Mouse (Mus musculus) activated CD4-positive, CD25-positive, alpha-beta regulatory T cell, adult 4 months (primary cell): Measurements from ENCODE around the gene 4930556J24Rik. TPM values are rescaled to one million over a fixed set of nuclear protein-coding genes. Genes with fewer than 3 reads are reported as not detected.
"Not testable (repeated sequence)": the region's sequence is repeated elsewhere in the genome, so short reads cannot be mapped to it uniquely, and the experiment has no call there.

ENCODE experiments used
- ATAC-seq: one replicate; pipeline ENCODE4 v1.8.0; 2017
- polyA plus RNA-seq, 2 experiments: library from polyadenylated mRNA; unstranded; fragments of 100-300 nt; shearing (Covaris generic); gene quantifications; one replicate each; pipeline ENCODE4 v1.2.1; 2017

4930556J24Rik gene
- polyA plus RNA-seq, 2 experiments from 2014 or later = not detected

- no peak for ATAC-seq
Measured at GRCm38 (mm10) chr11:3920476-3920875, 56.1 kb downstream of the 4930556J24Rik start.

GRCm38 (mm10) chr11:3918738-3919137 is 57.8 kb downstream of the 4930556J24Rik start:
- no peak for ATAC-seq

- peak; percentile 67 for ATAC-seq
Measured at GRCm38 (mm10) chr11:3914109-3914840, 62.3 kb downstream of the 4930556J24Rik start, which contains the start of gene Slc35e4. Gene Slc35e4, minus strand, starts transcription at chr11:3914664.

GRCm38 (mm10) chr11:3913316-3914108 is 63.1 kb downstream of the 4930556J24Rik start:
- peak; percentile 79 for ATAC-seq

- no peak for ATAC-seq
Measured at GRCm38 (mm10) chr11:3912875-3913271, 63.7 kb downstream of the 4930556J24Rik start.

- ATAC-seq = no peak
Measured at GRCm38 (mm10) chr11:3912100-3912874, 64.3 kb downstream of the 4930556J24Rik start.

- not testable (repeated sequence) for ATAC-seq
Measured at GRCm38 (mm10) chr11:3911440-3911839, 65.1 kb downstream of the 4930556J24Rik start.

- no peak for ATAC-seq
Measured at GRCm38 (mm10) chr11:3910513-3911310, 65.9 kb downstream of the 4930556J24Rik start.

- no peak for ATAC-seq
Measured at GRCm38 (mm10) chr11:3909236-3909635, 67.3 kb downstream of the 4930556J24Rik start.

GRCm38 (mm10) chr11:3905446-3905845 is 71.1 kb downstream of the 4930556J24Rik start:
- ATAC-seq = no peak

- no peak for ATAC-seq
Measured at GRCm38 (mm10) chr11:3904673-3905072, 71.9 kb downstream of the 4930556J24Rik start.

- ATAC-seq = no peak
Measured at GRCm38 (mm10) chr11:3903046-3903445, 73.5 kb downstream of the 4930556J24Rik start.

GRCm38 (mm10) chr11:3902516-3902915 is 74.1 kb downstream of the 4930556J24Rik start:
- ATAC-seq = no peak

- ATAC-seq = no peak
Measured at GRCm38 (mm10) chr11:3900296-3900695, 76.3 kb downstream of the 4930556J24Rik start.

- ATAC-seq = no peak
Measured at GRCm38 (mm10) chr11:3895933-3896332, 80.6 kb downstream of the 4930556J24Rik start.

- no peak for ATAC-seq
Measured at GRCm38 (mm10) chr11:3895458-3895857, 81.1 kb downstream of the 4930556J24Rik start.

- peak; percentile 84 for ATAC-seq
Measured at GRCm38 (mm10) chr11:3894406-3895281, 81.9 kb downstream of the 4930556J24Rik start, which contains the start of the genes 4921536K21Rik and Dusp18. Gene 4921536K21Rik, minus strand, starts transcription at chr11:3895098. Gene Dusp18, plus strand, starts transcription at chr11:3895240.

- ATAC-seq = no peak
Measured at GRCm38 (mm10) chr11:3893970-3894369, 82.6 kb downstream of the 4930556J24Rik start.
